Mouse (Mus musculus): ENCODE data around the gene Hunk. TPM values are rescaled to one million over a fixed set of nuclear protein-coding genes. Genes with fewer than 3 reads are reported as not detected.
A peak's percentile ranks its signal among the peaks of the same experiment; 100 is the strongest.

The Hunk gene
- polyA plus RNA-seq (2016; fragmentation: Nextera tagmentation; extraction: Ambion mirVana) = 15.0 and 15.7 TPM in 2 replicates

DNA sequence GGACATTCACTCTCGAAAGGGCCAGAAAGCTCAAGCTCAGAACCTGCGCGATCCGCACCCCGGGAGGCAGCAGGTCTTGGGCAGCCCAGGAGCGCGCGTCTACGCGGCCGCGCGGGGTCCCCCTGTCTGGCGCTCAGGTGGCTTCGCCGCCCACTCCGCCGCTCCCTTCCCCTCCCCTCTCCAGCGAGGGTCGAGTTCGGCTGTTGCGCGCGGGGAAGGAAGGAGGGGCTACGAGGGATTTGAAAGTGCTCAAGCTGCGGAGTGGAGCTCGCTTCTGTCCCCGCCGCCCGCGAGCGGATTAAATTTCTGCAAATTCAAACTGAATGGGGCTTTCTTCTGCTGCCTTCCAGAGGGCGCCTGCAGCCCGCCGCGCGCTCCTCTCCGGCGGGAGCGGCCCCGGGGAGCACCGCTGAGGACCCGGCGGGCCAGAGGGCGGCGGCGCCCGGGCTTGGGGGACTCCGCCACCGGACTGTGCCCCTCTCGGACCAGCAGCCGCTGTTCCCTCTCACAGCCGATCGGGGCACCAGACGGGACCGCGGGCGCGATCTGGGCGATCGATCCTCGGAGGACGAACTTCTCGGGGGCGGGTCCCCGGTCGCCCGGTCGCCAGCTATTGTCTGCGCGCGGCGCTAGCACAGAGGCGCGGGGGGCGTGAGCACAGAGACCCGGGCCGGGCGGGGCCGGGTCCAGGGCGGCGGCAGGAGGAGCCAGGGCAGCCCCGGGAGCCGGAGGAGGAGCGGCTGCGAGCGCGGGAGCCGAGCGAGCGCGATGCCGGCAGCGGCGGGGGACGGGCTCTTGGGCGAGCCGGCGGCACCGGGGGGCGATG lies at the start of gene Hunk:
Gene Hunk, plus strand, starts transcription at position 326 of the 826 bp plus-strand sequence.
- H3K9me3 ChIP-seq = 0 out of 2 replicates have a peak, but pooled peaks cover 7% of the 10 kb centered on the region
- peaks cover 40% of the 10 kb centered on the region for H3K27me3 ChIP-seq
- H3K4me3 ChIP-seq = peak within 1 kb of the TSS; percentile 76
- WGBS = under 1% methylated on average over 87 of the region's 101 CpGs
- H3K36me3 ChIP-seq = peaks cover 4% of the 10 kb centered on the region; the same call in 1 of the 2 replicates
- peak within 1 kb of the TSS; percentile 88 for H3K9ac ChIP-seq (replicated peaks)
- peak within 1 kb of the TSS; percentile 91 for H3K4me2 ChIP-seq (replicated peaks)
- H3K4me1 ChIP-seq = peaks cover 45% of the 10 kb centered on the region
- peak; percentile 84 for ATAC-seq (ENCODE audit: low FRiP score, low read depth)
- H3K27ac ChIP-seq (replicated peaks) = peak within 1 kb of the TSS; percentile 96

- no peak overlapping the region for H3K9ac ChIP-seq (replicated peaks)
- ATAC-seq (ENCODE audit: low FRiP score, low read depth) = no peak
- H3K4me3 ChIP-seq = no peak overlapping the region
- no peaks in the 10 kb centered on the region for H3K36me3 ChIP-seq
- H3K4me1 ChIP-seq = 0 out of 2 replicates have a peak, but pooled peaks cover 2% of the 10 kb centered on the region
- 89% methylated on average over 6 of the region's 6 CpGs for WGBS
- no peak overlapping the region for H3K4me2 ChIP-seq (replicated peaks)
- H3K27me3 ChIP-seq = no peaks in the 10 kb centered on the region
- no peak overlapping the region for H3K27ac ChIP-seq (replicated peaks)
- no peaks in the 10 kb centered on the region for H3K9me3 ChIP-seq
Observed at GRCm38 (mm10) chr16:90339026-90339425, 46.8 kb upstream of the Hunk start.

- Histone ChIP-seq H3K4me2 (replicated peaks) (no peak overlapping the region), H3K9ac (replicated peaks) (no peak overlapping the region), H3K27ac (replicated peaks) (no peak overlapping the region), H3K4me1 (no peaks in the 10 kb centered on the region), H3K27me3 (no peaks in the 10 kb centered on the region), H3K9me3 (no peaks in the 10 kb centered on the region), H3K36me3 (no peaks in the 10 kb centered on the region), H3K4me3 (no peak overlapping the region)
- WGBS = 86% methylated on average over 5 of the region's 5 CpGs
- ATAC-seq (ENCODE audit: low FRiP score, low read depth) = no peak
Observed at GRCm38 (mm10) chr16:90341086-90341485, 44.7 kb upstream of the Hunk start.

DNA sequence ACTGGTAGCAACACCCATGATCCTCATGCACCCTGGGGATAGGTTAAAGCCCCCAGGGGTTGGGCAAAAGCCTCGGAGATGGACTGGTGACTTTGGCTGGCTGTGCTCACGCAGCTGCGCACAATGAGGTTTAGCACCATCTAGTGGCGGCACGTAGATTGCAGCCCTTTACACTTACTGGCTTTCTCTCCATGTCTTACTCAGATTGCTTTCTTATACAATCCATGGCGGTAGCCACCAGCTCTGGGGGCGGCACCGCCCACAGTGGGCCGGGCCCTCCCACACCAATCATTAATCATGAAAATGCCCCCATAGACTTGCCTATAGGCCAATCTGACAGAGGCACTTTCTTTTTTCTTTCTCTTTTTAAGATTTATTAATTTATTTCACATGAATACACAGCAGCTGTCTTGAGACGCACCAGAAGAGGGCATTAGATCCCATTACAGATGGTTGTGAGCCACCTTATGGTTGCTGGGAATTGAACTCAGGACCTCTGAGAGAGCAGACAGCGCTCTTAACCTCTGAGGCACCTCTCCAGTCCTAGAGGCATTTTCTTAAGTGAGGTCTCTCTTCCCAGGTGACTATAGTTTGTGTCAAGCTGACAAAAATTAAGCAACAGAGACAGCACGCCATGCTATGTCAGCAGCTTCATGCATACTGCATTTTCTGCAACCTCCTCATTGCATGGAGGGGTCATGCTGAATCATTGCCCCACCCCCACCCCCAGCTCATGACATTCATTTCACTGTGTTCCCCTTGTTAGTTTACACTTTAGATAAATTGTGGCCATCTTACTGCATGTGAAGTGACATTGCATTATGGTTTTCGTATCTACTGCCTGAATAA lies 35.9 kb upstream of the Hunk start:
- 30% methylated on average over 12 of the region's 13 CpGs for WGBS
- Histone ChIP-seq H3K27ac (replicated peaks) (no peak overlapping the region), H3K36me3 (no peaks in the 10 kb centered on the region), H3K27me3 (no peaks in the 10 kb centered on the region; the same call in 1 of the 2 replicates), H3K4me3 (no peak overlapping the region), H3K9ac (replicated peaks) (no peak overlapping the region), H3K4me1 (0 out of 2 replicates have a peak, but pooled peaks cover 2% of the 10 kb centered on the region), H3K4me2 (replicated peaks) (no peak overlapping the region), H3K9me3 (no peaks in the 10 kb centered on the region)
- peak; percentile 98 for ATAC-seq (ENCODE audit: low FRiP score, low read depth)

GRCm38 (mm10) chr16:90351726-90352125 lies 34.1 kb upstream of the Hunk start:
- 67% methylated on average over 8 of the region's 8 CpGs for WGBS
- 0 out of 2 replicates have a peak, but pooled peaks cover 2% of the 10 kb centered on the region for H3K4me1 ChIP-seq
- no peaks in the 10 kb centered on the region for H3K36me3 ChIP-seq
- H3K9me3 ChIP-seq = no peaks in the 10 kb centered on the region
- H3K4me2 ChIP-seq (replicated peaks) = no peak overlapping the region
- no peak overlapping the region for H3K4me3 ChIP-seq
- no peak overlapping the region for H3K9ac ChIP-seq (replicated peaks)
- ATAC-seq (ENCODE audit: low FRiP score, low read depth) = no peak
- no peak overlapping the region for H3K27ac ChIP-seq (replicated peaks)
- H3K27me3 ChIP-seq = no peaks in the 10 kb centered on the region; the same call in 1 of the 2 replicates

DNA sequence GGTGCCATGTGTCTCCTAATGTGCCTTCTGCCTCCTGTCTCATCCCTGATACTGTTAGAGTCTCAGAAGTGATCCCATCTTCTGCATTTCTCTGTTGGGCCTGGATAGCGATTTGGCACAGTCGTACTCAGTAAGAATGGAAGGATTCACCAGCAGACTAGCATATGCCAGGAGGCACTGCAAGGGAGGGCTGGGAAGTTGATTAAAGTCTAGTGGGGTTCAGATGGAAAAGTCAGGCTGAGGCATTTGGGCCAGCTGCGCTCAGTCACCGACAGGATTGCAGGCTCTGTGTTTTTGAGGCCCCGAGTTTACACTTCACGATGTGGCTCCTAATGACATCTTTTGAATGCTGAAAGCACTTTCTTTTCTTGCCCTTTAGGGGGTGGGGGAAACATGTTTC lies 33.1 kb upstream of the Hunk start:
- ATAC-seq (ENCODE audit: low FRiP score, low read depth) = no peak
- no peak overlapping the region for H3K4me2 ChIP-seq (replicated peaks)
- H3K36me3 ChIP-seq = no peaks in the 10 kb centered on the region
- WGBS = 56% methylated on average over 6 of the region's 6 CpGs
- no peak overlapping the region for H3K27ac ChIP-seq (replicated peaks)
- no peak overlapping the region for H3K9ac ChIP-seq (replicated peaks)
- H3K9me3 ChIP-seq = no peaks in the 10 kb centered on the region
- H3K4me1 ChIP-seq = 0 out of 2 replicates have a peak, but pooled peaks cover 2% of the 10 kb centered on the region
- H3K27me3 ChIP-seq = no peaks in the 10 kb centered on the region; the same call in 1 of the 2 replicates
- H3K4me3 ChIP-seq = no peak overlapping the region

- no peaks in the 10 kb centered on the region for H3K36me3 ChIP-seq
- H3K9ac ChIP-seq (replicated peaks) = no peak overlapping the region
- 79% methylated on average over 5 of the region's 5 CpGs for WGBS
- no peak overlapping the region for H3K4me2 ChIP-seq (replicated peaks)
- 0 out of 2 replicates have a peak, but pooled peaks cover 5% of the 10 kb centered on the region for H3K4me1 ChIP-seq
- no peak for ATAC-seq (ENCODE audit: low FRiP score, low read depth)
- no peaks in the 10 kb centered on the region; the same call in 1 of the 2 replicates for H3K27me3 ChIP-seq
- H3K4me3 ChIP-seq = no peak overlapping the region
- H3K9me3 ChIP-seq = no peaks in the 10 kb centered on the region
- H3K27ac ChIP-seq (replicated peaks) = no peak overlapping the region
Observed at GRCm38 (mm10) chr16:90353156-90353555, 32.7 kb upstream of the Hunk start.

GRCm38 (mm10) chr16:90359329-90359728 lies 26.5 kb upstream of the Hunk start:
- no peaks in the 10 kb centered on the region for H3K36me3 ChIP-seq
- 86% methylated on average over 9 of the region's 9 CpGs for WGBS

GRCm38 (mm10) chr16:90359750-90360149 lies 26.1 kb upstream of the Hunk start:
- peaks cover 5% of the 10 kb centered on the region; the same call in 1 of the 2 replicates for H3K27me3 ChIP-seq
- WGBS = 31% methylated on average over 4 of the region's 4 CpGs
- no peak overlapping the region for H3K9ac ChIP-seq (replicated peaks)
- no peak for ATAC-seq (ENCODE audit: low FRiP score, low read depth)
- no peaks in the 10 kb centered on the region for H3K9me3 ChIP-seq
- no peak overlapping the region for H3K27ac ChIP-seq (replicated peaks)
- no peak overlapping the region for H3K4me3 ChIP-seq
- no peaks in the 10 kb centered on the region for H3K36me3 ChIP-seq
- H3K4me2 ChIP-seq (replicated peaks) = no peak overlapping the region
- peaks cover 10% of the 10 kb centered on the region; the same call in 1 of the 2 replicates for H3K4me1 ChIP-seq

More at GRCm38 (mm10) chr16:90359329-90359728, 26.5 kb upstream of the Hunk start:
- Histone ChIP-seq H3K27ac (replicated peaks) (no peak overlapping the region), H3K4me2 (replicated peaks) (no peak overlapping the region), H3K9me3 (no peaks in the 10 kb centered on the region), H3K4me1 (peaks cover 10% of the 10 kb centered on the region; the same call in 1 of the 2 replicates), H3K27me3 (peaks cover 5% of the 10 kb centered on the region; the same call in 1 of the 2 replicates), H3K4me3 (no peak overlapping the region), H3K9ac (replicated peaks) (no peak overlapping the region)
- no peak for ATAC-seq (ENCODE audit: low FRiP score, low read depth)

DNA sequence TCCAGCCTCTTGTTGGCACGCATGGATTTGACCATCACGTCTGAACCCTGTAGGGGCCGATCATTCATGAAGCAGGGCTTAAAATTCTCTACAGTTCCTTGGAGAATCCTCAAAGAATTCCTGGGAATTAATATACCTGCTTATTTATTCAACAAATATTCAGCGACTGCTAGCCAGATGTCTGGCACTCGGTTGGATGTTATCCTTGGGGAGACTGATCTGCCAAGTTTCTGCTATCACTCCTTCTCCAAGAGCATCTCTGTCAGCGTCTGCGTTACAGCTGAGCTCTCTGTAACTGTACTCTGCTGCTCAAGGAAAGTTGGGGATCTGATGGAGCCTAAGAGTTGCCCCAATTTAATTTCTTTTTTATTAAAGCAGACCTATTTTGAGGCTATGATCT lies 25.5 kb upstream of the Hunk start:
- no peak overlapping the region for H3K9ac ChIP-seq (replicated peaks)
- H3K9me3 ChIP-seq = no peaks in the 10 kb centered on the region
- H3K27ac ChIP-seq (replicated peaks) = no peak overlapping the region
- ATAC-seq (ENCODE audit: low FRiP score, low read depth) = no peak
- no peaks in the 10 kb centered on the region for H3K36me3 ChIP-seq
- H3K4me3 ChIP-seq = no peak overlapping the region
- WGBS = 69% methylated on average over 7 of the region's 7 CpGs
- peaks cover 5% of the 10 kb centered on the region; the same call in 1 of the 2 replicates for H3K27me3 ChIP-seq
- H3K4me1 ChIP-seq = peaks cover 10% of the 10 kb centered on the region; the same call in 1 of the 2 replicates
- H3K4me2 ChIP-seq (replicated peaks) = no peak overlapping the region

GRCm38 (mm10) chr16:90362926-90363325 lies 22.9 kb upstream of the Hunk start:
- ATAC-seq (ENCODE audit: low FRiP score, low read depth) = no peak
- Histone ChIP-seq H3K9ac (replicated peaks) (no peak overlapping the region), H3K4me3 (no peak overlapping the region), H3K27me3 (peaks cover 5% of the 10 kb centered on the region; the same call in 1 of the 2 replicates), H3K36me3 (no peaks in the 10 kb centered on the region), H3K9me3 (no peaks in the 10 kb centered on the region), H3K4me1 (peaks cover 9% of the 10 kb centered on the region; the same call in 1 of the 2 replicates), H3K27ac (replicated peaks) (no peak overlapping the region), H3K4me2 (replicated peaks) (no peak overlapping the region)
- WGBS = 62% methylated on average over 6 of the region's 6 CpGs

Data from midbrain, embryonic 12.5 days (tissue).